Mouse (Mus musculus) myocyte (in vitro differentiated cells): ENCODE measurements around the gene Lrrc10b. TPM values are rescaled to one million over a fixed set of nuclear protein-coding genes. Genes with fewer than 3 reads are reported as not detected.
A peak's percentile ranks its signal among the peaks of the same experiment; 100 is the strongest.

ENCODE experiments used
- H3K27me3 ChIP-seq: one replicate; pipeline ENCODE4 v1.6.1; 2011; ENCODE audit not compliant: control insufficient read depth, insufficient read depth, insufficient read length
- H3K36me3 ChIP-seq: one replicate; pipeline ENCODE4 v1.6.1; 2011; ENCODE audit not compliant: control insufficient read depth, insufficient read depth
- H3K4me2 ChIP-seq: one replicate; pipeline ENCODE4 v1.6.1; 2011; ENCODE audit warnings: low read depth, control low read depth
- H3K4me3 ChIP-seq: one replicate; pipeline ENCODE4 v1.5.1; 2011; ENCODE audit warnings: mild to moderate bottlenecking, control low read depth, moderate library complexity
- H3K79me2 ChIP-seq: one replicate; pipeline ENCODE4 v1.6.1; 2011; ENCODE audit not compliant: control insufficient read depth, insufficient read depth
- H3ac ChIP-seq: one replicate; pipeline ENCODE4 v1.6.1; 2011; ENCODE audit not compliant: control insufficient read depth, insufficient read length
- CEBPB ChIP-seq: IDR thresholded peaks from 2 replicates; pipeline ENCODE4 v1.6.1; 2011; ENCODE audit warnings: mild to moderate bottlenecking, moderate library complexity; ENCODE audit not compliant: poor library complexity, insufficient read depth, severe bottlenecking
- E2F4 ChIP-seq: IDR thresholded peaks from one replicate; pipeline ENCODE4 v1.6.1; 2011; ENCODE audit warnings: mild to moderate bottlenecking, control low read depth, moderate library complexity; ENCODE audit not compliant: insufficient read depth
- MAX ChIP-seq: IDR thresholded peaks from one replicate; pipeline ENCODE4 v1.6.1; 2011; ENCODE audit warnings: low read depth, mild to moderate bottlenecking, control low read depth
- MYOD1 ChIP-seq, 3 experiments: IDR thresholded peaks; one replicate each; pipeline ENCODE4 v1.6.1; 2011; ENCODE audit warnings: control low read depth in 2 of 3, low read depth in 2 of 3, mild to moderate bottlenecking in 2 of 3, moderate library complexity in 1 of 3; ENCODE audit not compliant: insufficient read length in 2 of 3, control insufficient read depth in 1 of 3
- MYOG ChIP-seq, 3 experiments: IDR thresholded peaks; one replicate each; pipeline ENCODE4 v1.6.1; 2011; ENCODE audit warnings: control low read depth in 2 of 3, low read depth in 2 of 3, mild to moderate bottlenecking in 2 of 3; ENCODE audit not compliant: insufficient read length in 2 of 3, control insufficient read depth in 1 of 3, insufficient read depth in 1 of 3
- POLR2A ChIP-seq: IDR thresholded peaks from one replicate; pipeline ENCODE4 v1.6.1; 2011; ENCODE audit warnings: low read depth, mild to moderate bottlenecking, control low read depth, moderate library complexity; ENCODE audit not compliant: insufficient read length
- POLR2AphosphoS2 ChIP-seq: IDR thresholded peaks from one replicate; pipeline ENCODE4 v1.6.1; 2011; ENCODE audit warnings: low read depth, control low read depth; ENCODE audit not compliant: insufficient read length
- REST ChIP-seq: IDR thresholded peaks from one replicate; pipeline ENCODE4 v1.6.1; 2011; ENCODE audit warnings: mild to moderate bottlenecking, control low read depth, moderate library complexity; ENCODE audit not compliant: insufficient read depth, insufficient read length
- SRF ChIP-seq: IDR thresholded peaks from one replicate; pipeline ENCODE4 v1.6.1; 2011; ENCODE audit warnings: low read depth; ENCODE audit not compliant: control insufficient read depth, insufficient read length
- TCF12 ChIP-seq: IDR thresholded peaks from one replicate; pipeline ENCODE4 v1.6.1; 2011; ENCODE audit warnings: mild to moderate bottlenecking, control low read depth; ENCODE audit not compliant: poor library complexity, insufficient read depth, severe bottlenecking
- TCF3 ChIP-seq: IDR thresholded peaks from one replicate; pipeline ENCODE4 v1.6.1; 2011; ENCODE audit warnings: low read depth, control low read depth; ENCODE audit not compliant: insufficient read length
- USF1 ChIP-seq: IDR thresholded peaks from one replicate; pipeline ENCODE4 v1.6.1; 2011; ENCODE audit warnings: low read depth, mild to moderate bottlenecking, control low read depth, moderate library complexity
- polyA plus RNA-seq: library from polyadenylated mRNA; unstranded; fragments of >200 nt; fragmentation: generic; extraction: Trizol; gene quantifications from one replicate; pipeline ENCODE4 v1.2.1, GENCODE M21; 2012; ENCODE audit warnings: missing spikeins

Gene Lrrc10b
- polyA plus RNA-seq, 1 experiment: 1.3 TPM

DNA sequence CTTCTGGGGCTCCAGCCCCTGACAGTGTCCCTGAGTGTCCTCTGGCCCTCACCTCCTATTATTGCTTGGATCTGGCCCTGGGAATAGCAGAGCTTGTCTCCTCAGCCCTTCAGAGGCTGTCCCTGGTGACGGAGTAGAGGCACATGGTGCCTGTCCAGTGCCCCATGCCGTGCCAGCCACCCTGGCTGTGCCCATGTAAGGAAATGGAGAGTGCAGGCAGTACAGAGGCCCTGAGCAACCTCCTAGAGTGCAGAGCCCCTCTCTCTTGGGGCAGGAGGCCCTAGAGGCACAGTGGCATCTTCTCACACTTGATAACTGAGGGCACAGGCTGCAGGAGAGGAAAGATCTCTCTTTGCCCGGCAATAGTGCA, 1.9 kb downstream of the Lrrc10b start:
- Histone ChIP-seq H3K4me3 (no peak overlapping the region), H3ac (no peak overlapping the region), H3K4me2 (no peak overlapping the region), H3K79me2 (no peaks in the 10 kb centered on the region), H3K36me3 (no peaks in the 10 kb centered on the region), H3K27me3 (peaks cover 41% of the 10 kb centered on the region)
- TF ChIP-seq E2F4 (no peak), CEBPB (no peak), POLR2A (no peak), MAX (no peak)

DNA sequence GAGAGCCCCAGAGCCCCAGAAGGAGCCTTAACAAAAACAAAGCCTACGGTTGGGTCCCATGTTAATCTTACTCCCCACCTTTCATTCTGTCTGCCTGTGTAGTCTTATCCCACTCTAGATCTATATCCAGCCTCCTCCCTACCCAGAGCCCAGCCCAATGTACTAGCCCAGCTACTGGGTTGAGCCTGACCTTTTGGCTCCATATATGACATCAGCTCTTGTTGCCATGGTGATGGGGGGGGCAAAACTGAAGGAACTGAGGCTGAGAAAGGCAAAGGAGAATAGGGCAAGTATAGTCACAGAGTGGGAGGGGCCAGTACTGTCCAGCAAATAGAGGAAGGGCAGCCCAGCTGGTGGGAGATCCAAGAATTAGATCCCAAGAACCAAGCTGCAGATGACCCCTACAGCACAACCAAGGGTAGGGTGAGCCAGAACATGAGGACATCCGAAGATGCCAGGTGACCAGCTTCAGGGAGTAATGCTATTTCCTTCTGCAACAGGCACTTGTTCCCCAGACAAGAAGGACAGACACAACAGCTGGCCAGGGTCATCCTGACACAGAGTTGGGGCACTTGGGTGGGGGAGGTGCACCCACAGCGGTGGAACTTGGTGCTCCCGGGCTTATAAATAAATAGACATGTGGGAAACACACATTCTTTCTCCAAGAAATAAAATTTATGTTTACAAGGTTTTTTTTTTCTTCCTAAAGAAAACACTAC, 2.4 kb downstream of the Lrrc10b start:
- Histone ChIP-seq H3K4me2 (no peak overlapping the region), H3K36me3 (no peaks in the 10 kb centered on the region), H3K4me3 (no peak overlapping the region), H3K79me2 (no peaks in the 10 kb centered on the region), H3K27me3 (peaks cover 38% of the 10 kb centered on the region), H3ac (no peak overlapping the region)
- peak in 2 of 3 experiments; percentile 14 to 71 for TF ChIP-seq MYOG (IDR thresholded peaks at IDR 0.05; ENCODE audit: control insufficient read depth in 1 of 3, insufficient read depth in 1 of 3, insufficient read length in 2 of 3, low read depth in 2 of 3)
- peak; percentile 54 for TF ChIP-seq TCF3
- no peak for TF ChIP-seq POLR2A
- TF ChIP-seq POLR2AphosphoS2: no peak
- no peak for TF ChIP-seq E2F4
- peak; percentile 32 to 78 (median 39) for TF ChIP-seq MYOD1 (IDR thresholded peaks at IDR 0.05; ENCODE audit: control insufficient read depth in 1 of 3, insufficient read length in 2 of 3, low read depth in 2 of 3)
- no peak for TF ChIP-seq REST
- TF ChIP-seq MAX: no peak
- no peak for TF ChIP-seq SRF

DNA sequence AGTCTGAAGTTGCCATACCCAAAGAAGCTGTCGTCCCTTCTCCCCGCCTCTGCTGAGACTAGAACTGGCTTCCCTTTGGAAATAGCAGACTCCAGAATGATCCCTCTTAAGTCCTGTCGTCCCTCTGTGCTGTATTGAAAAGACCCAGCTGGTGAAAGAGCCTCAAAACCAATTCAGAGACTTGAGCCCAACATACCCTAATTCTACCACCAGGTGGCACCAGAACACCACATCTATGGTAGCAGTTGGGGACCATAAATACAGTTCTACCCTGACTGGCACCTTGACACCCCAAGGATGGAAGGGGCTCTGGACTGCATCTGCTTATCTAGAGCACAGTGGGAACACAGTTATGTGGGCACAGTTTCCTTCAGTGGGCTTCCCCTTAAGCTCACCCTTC, 7.6 kb downstream of the Lrrc10b start:
- no peaks in the 10 kb centered on the region for H3K36me3 ChIP-seq
- no peak overlapping the region for H3ac ChIP-seq
- no peak overlapping the region for H3K4me2 ChIP-seq
- H3K27me3 ChIP-seq: peaks cover 4% of the 10 kb centered on the region
- H3K79me2 ChIP-seq: no peaks in the 10 kb centered on the region
- no peak for TF ChIP-seq SRF
- TF ChIP-seq TCF12: no peak
- no peak for TF ChIP-seq CEBPB
- TF ChIP-seq REST: no peak
- no peak for TF ChIP-seq TCF3
- no peak for TF ChIP-seq E2F4
- TF ChIP-seq MYOD1 (IDR thresholded peaks at IDR 0.05; ENCODE audit: control insufficient read depth in 1 of 3, insufficient read length in 2 of 3, low read depth in 2 of 3): no peak
- no peak for TF ChIP-seq POLR2A
- TF ChIP-seq MYOG (IDR thresholded peaks at IDR 0.05; ENCODE audit: control insufficient read depth in 1 of 3, insufficient read depth in 1 of 3, insufficient read length in 2 of 3, low read depth in 2 of 3): no peak
- no peak for TF ChIP-seq POLR2AphosphoS2
- no peak for TF ChIP-seq USF1
- TF ChIP-seq MAX: no peak
- no peak overlapping the region for H3K4me3 ChIP-seq

GRCm38 (mm10) chr19:10449190-10449589, 8.1 kb downstream of the Lrrc10b start:
- Histone ChIP-seq H3K36me3 (no peaks in the 10 kb centered on the region), H3ac (no peak overlapping the region), H3K27me3 (peaks cover 5% of the 10 kb centered on the region), H3K79me2 (no peaks in the 10 kb centered on the region), H3K4me3 (no peak overlapping the region), H3K4me2 (no peak overlapping the region)
- no peak for TF ChIP-seq POLR2A
- TF ChIP-seq POLR2AphosphoS2: no peak
- TF ChIP-seq TCF3: no peak

DNA sequence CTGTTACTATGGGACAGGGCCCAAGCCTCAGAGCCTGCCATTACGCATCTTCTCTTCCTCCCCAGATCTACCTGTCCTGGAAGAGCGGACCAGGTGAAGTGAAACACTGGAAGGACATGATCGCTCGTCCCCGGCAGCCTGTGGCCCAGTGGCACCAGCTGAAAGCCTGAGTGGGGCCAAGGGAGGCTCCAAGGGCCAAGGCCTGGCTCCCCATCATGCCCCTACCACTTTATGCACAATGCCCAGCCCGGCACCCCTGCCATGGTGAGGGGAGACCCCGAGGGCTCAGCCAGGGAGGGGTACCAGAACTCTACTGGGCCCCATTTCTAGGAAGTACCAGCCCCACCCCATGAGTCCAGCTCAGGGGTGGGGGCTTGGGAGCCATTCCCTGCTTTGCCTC, 9.0 kb downstream of the Lrrc10b start:
- H3K79me2 ChIP-seq: no peaks in the 10 kb centered on the region
- TF ChIP-seq POLR2AphosphoS2 (no peak), TCF3 (no peak), POLR2A (no peak), USF1 (no peak), TCF12 (no peak), MAX (no peak), MYOD1 (IDR thresholded peaks at IDR 0.05; ENCODE audit: control insufficient read depth in 1 of 3, insufficient read length in 2 of 3, low read depth in 2 of 3) (no peak), SRF (no peak), CEBPB (no peak), E2F4 (no peak), REST (no peak), MYOG (IDR thresholded peaks at IDR 0.05; ENCODE audit: control insufficient read depth in 1 of 3, insufficient read depth in 1 of 3, insufficient read length in 2 of 3, low read depth in 2 of 3) (no peak)
- peaks cover 10% of the 10 kb centered on the region for H3K27me3 ChIP-seq
- H3K4me2 ChIP-seq: no peak overlapping the region
- no peaks in the 10 kb centered on the region for H3K36me3 ChIP-seq
- no peak overlapping the region for H3K4me3 ChIP-seq
- H3ac ChIP-seq: no peak overlapping the region
